8 mouse cellular contexts compared by ENCODE assay signal in the genomic region with DNA sequence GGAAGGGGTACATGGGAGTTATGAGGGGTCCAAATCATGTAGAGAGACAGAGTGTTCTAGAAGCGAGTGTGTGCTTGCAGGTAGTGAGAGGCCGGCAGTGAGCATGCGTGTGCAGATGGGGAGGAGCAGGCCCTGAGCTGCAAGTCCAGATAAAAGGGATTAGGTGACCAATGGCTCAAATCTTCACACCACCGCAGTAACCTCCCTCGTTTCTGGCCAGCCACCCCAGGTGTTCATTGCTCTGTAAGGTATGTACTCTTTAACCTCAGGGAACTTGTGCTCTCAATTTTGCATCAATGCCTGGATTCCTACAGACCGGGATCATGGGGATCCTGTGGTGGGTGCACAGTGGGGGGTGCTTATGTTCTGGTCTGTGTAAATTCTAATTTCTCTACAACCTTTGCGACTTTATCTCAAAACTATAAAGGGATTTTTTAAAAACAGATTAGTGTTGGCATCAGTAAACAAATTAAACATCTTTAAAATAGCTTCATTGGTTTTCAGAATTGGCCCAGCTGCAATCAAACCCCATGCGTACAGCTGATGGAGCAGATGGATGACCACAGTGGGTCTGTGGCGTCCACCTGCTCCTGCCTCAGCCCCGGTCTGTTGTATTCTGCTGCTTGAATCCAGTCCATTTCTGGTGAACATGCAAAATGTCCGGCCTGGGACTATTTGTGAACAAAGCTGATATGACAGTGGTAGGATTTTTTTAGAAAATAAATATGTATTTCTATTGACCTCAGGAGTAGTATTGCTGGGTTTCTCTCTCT. TPM values are rescaled to one million over a fixed set of nuclear protein-coding genes. Genes with fewer than 3 reads are reported as not detected.
DNase-seq lines count a peak whose midpoint lies in the region; ATAC-seq and TF ChIP-seq lines count a peak whose summit lies in the region.

Gene Gnb5 (plus strand): TSS at position 163 of the 773 bp plus-strand sequence.

- H3K27me3 ChIP-seq in forebrain, embryonic 15.5 days, result no peaks in the 10 kb centered on the region
- no peaks in the 10 kb centered on the region for H3K27me3 ChIP-seq in intestine, embryonic 16.5 days (replicated peaks; ENCODE audit: control insufficient read depth, insufficient read depth, low read length)
- H3K27me3 ChIP-seq in neural tube, embryonic 12.5 days (replicated peaks), result no peaks in the 10 kb centered on the region
- no peaks in the 10 kb centered on the region for H3K27me3 ChIP-seq in thymus, adult 2 months (ENCODE audit: control insufficient read depth, insufficient read depth, low read length)

- TF ChIP-seq CTCF in gastrocnemius, adult 2 months (IDR thresholded peaks at IDR 0.05), result no peak
- TF ChIP-seq CTCF in thymus, adult 2 months (IDR thresholded peaks at IDR 0.05; ENCODE audit: borderline replicate concordance, control insufficient read depth, extremely low read depth, insufficient read depth, low read length, poor library complexity), result no peak

- no peaks in the 10 kb centered on the region for H3K4me1 ChIP-seq in forebrain, embryonic 15.5 days
- no peaks in the 10 kb centered on the region for H3K4me1 ChIP-seq in intestine, embryonic 16.5 days (ENCODE audit: control insufficient read depth, insufficient read depth, low read length)
- no peaks in the 10 kb centered on the region for H3K4me1 ChIP-seq in neural tube, embryonic 12.5 days
- peaks cover 5% of the 10 kb centered on the region; the same call in 1 of the 2 replicates for H3K4me1 ChIP-seq in thymus, adult 2 months (replicated peaks; ENCODE audit: control insufficient read depth, insufficient read depth, low read length)

- intact Hi-C loops in gastrocnemius, adult 2 months (cut with DNase I), result no loop called here

- H3K27ac ChIP-seq in gastrocnemius, adult 2 months, result no peak within 1 kb of the TSS
- no peak within 1 kb of the TSS for H3K27ac ChIP-seq in forebrain, embryonic 15.5 days (replicated peaks)
- H3K27ac ChIP-seq in intestine, embryonic 16.5 days (ENCODE audit: low read length), result no peak within 1 kb of the TSS
- no peak within 1 kb of the TSS for H3K27ac ChIP-seq in neural tube, embryonic 12.5 days
- no peak within 1 kb of the TSS for H3K27ac ChIP-seq in thymus, adult 2 months (ENCODE audit: control insufficient read depth, insufficient read depth, low read length)

- H3K4me3 ChIP-seq in gastrocnemius, adult 2 months, result no peak within 1 kb of the TSS
- no peak within 1 kb of the TSS for H3K4me3 ChIP-seq in forebrain, embryonic 15.5 days
- no peak within 1 kb of the TSS for H3K4me3 ChIP-seq in intestine, embryonic 16.5 days (ENCODE audit: low read length)
- no peak within 1 kb of the TSS for H3K4me3 ChIP-seq in neural tube, embryonic 12.5 days
- no peak within 1 kb of the TSS for H3K4me3 ChIP-seq in thymus, adult 2 months (ENCODE audit: control insufficient read depth, insufficient read depth, low read length)

- no peaks in the 10 kb centered on the region for H3K9me3 ChIP-seq in forebrain, embryonic 15.5 days
- H3K9me3 ChIP-seq in intestine, embryonic 16.5 days (ENCODE audit: control insufficient read depth, low read length), result no peaks in the 10 kb centered on the region
- H3K9me3 ChIP-seq in neural tube, embryonic 12.5 days, result no peaks in the 10 kb centered on the region

- H3K9ac ChIP-seq in forebrain, embryonic 15.5 days (replicated peaks), result no peak within 1 kb of the TSS
- no peak within 1 kb of the TSS for H3K9ac ChIP-seq in intestine, embryonic 16.5 days (ENCODE audit: low read depth, low read length)
- H3K9ac ChIP-seq in neural tube, embryonic 12.5 days, result no peak within 1 kb of the TSS

- TF ChIP-seq POLR2A in thymus, adult 2 months (IDR thresholded peaks at IDR 0.05; ENCODE audit: control insufficient read depth, extremely low read depth, insufficient read depth, low read length, poor library complexity), result no peak

- no peaks in the 10 kb centered on the region for H3K36me3 ChIP-seq in forebrain, embryonic 15.5 days
- H3K36me3 ChIP-seq in intestine, embryonic 16.5 days (ENCODE audit: control insufficient read depth, insufficient read depth, low read length), result no peaks in the 10 kb centered on the region
- H3K36me3 ChIP-seq in neural tube, embryonic 12.5 days, result no peaks in the 10 kb centered on the region
- no peaks in the 10 kb centered on the region for H3K36me3 ChIP-seq in thymus, adult 2 months (ENCODE audit: control insufficient read depth, insufficient read depth, low read length)

- ATAC-seq in forebrain, embryonic 15.5 days (replicated peaks), result no peak
- ATAC-seq in intestine, embryonic 16.5 days, result no peak
- no peak for ATAC-seq in neural tube, embryonic 12.5 days (ENCODE audit: low FRiP score, low read depth)

- WGBS in forebrain, embryonic 15.5 days, result 69% methylated on average over 11 of the region's 11 CpGs
- WGBS in intestine, embryonic 16.5 days, result 80% methylated on average over 11 of the region's 11 CpGs
- 85% methylated on average over 11 of the region's 11 CpGs for WGBS in neural tube, embryonic 12.5 days
- WGBS in thymus, adult 2 months, result 96% methylated on average over 11 of the region's 11 CpGs

- no peak within 1 kb of the TSS for H3K4me2 ChIP-seq in forebrain, embryonic 15.5 days (replicated peaks)
- H3K4me2 ChIP-seq in intestine, embryonic 16.5 days (ENCODE audit: low read depth, low read length), result no peak within 1 kb of the TSS
- H3K4me2 ChIP-seq in neural tube, embryonic 12.5 days (replicated peaks), result no peak within 1 kb of the TSS

- no peak for DNase-seq in gastrocnemius, postnatal 25 days
- no peak for DNase-seq in gastrocnemius, adult 2 months
- DNase-seq in brain, adult 2 months (ENCODE audit: low read depth, low spot score), result peak; percentile 96
- no peak for DNase-seq in ovary, postnatal 36 days (ENCODE audit: low spot score)
- no peak for DNase-seq in thymus, adult 2 months

RNA-seq across cellular contexts. Expression of gene Gnb5, which starts in this region (rescaled TPM):
- 10 to 100 TPM; 11.6 to 16.9 TPM for total RNA-seq in gastrocnemius, postnatal 25 days (2021)
- 10 to 100 TPM in 1 of 2 experiments, 1 to 10 TPM in 1; 7.6 to 15.4 TPM for total RNA-seq in gastrocnemius, adult 2 months (2021)
- polyA plus RNA-seq in forebrain, embryonic 15.5 days (2015; fragmentation: Nextera tagmentation; extraction: Ambion mirVana), result 47.8 and 52.6 TPM in 2 replicates
- 15.8 and 16.2 TPM in 2 replicates for polyA plus RNA-seq in intestine, embryonic 16.5 days (2015; fragmentation: Nextera tagmentation; extraction: Ambion mirVana)
- 38.7 and 42.3 TPM in 2 replicates for polyA plus RNA-seq in neural tube, embryonic 12.5 days (2016; fragmentation: Nextera tagmentation; extraction: Ambion mirVana)
- 5.1 and 7.3 TPM in 2 replicates for polyA plus RNA-seq in thymus, adult 2 months (2012; rRNA removed)
